9 mouse cellular contexts compared by ENCODE assay signal in the genomic region with DNA sequence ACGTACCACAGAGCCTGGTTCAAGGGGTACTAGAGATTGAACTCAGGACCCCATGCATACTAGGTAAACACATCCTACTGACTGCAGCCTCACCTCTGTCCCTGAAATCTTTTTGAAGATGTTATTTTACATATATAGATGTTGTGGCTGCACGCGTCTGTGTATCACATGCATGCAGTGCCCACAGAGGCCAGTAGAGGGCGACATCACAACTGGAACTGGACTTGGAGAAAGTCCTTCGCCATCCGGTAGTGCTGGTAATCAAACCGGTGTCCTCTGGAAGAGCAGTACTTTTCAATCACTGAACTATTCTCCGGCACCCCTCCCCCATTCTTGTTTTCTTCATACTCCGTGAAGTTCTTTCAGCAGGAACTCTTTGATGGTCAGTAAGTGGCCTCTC. TPM values are rescaled to one million over a fixed set of nuclear protein-coding genes. Genes with fewer than 3 reads are reported as not detected.
DNase-seq lines count a peak whose midpoint lies in the region; ATAC-seq lines count a peak whose summit lies in the region.
"Had no signal": no experiment of that assay in that cellular context is flagged by ENCODE, and none has a peak within 500 bp of the region (broad histone marks: within the 10 kb centered on the region; RNA-seq: fewer than 3 reads in every experiment).

No protein-coding gene starts in this region.

- no peak overlapping the region for H3K4me3 ChIP-seq in forebrain, embryonic 10.5 days
- H3K4me3 ChIP-seq in forebrain, embryonic 15.5 days = no peak overlapping the region
- H3K4me3 ChIP-seq: limb, embryonic 15.5 days had no signal

- WGBS in forebrain, embryonic 10.5 days = 39% methylated on average over 9 of the region's 9 CpGs
- 41% methylated on average over 9 of the region's 9 CpGs for WGBS in forebrain, embryonic 15.5 days

- H3K9me3 ChIP-seq in forebrain, embryonic 10.5 days = no peaks in the 10 kb centered on the region; the same call in 1 of the 2 replicates
- no peaks in the 10 kb centered on the region for H3K9me3 ChIP-seq in forebrain, embryonic 15.5 days
- H3K9me3 ChIP-seq: limb, embryonic 15.5 days had no signal

- DNase-seq in forebrain, embryonic 10.5 days (ENCODE audit: extremely low spot score, low spot score) = peak; percentile 61
- peak; percentile 54 to 55 for DNase-seq in right cerebral cortex, adult 2 months (ENCODE audit: low spot score in 2 of 2)
- DNase-seq in right cerebral cortex, postnatal 25 days = no peak
- peak; percentile 81 for DNase-seq in embryo, embryonic 10 days (ENCODE audit: low spot score)
- peak; percentile 79 for DNase-seq in kidney, postnatal 10 days
- DNase-seq in natural killer cell, adult 2 months (ENCODE audit: low spot score in 2 of 2) = peak; percentile 46 to 71

- no peak for ATAC-seq in forebrain, embryonic 15.5 days (replicated peaks)
- no peak for ATAC-seq in erythroid progenitor cell, adult 5-6 weeks (replicated peaks; ENCODE audit: low FRiP score, poor library complexity, severe bottlenecking)

- no peak overlapping the region for H3K4me2 ChIP-seq in forebrain, embryonic 15.5 days (replicated peaks)
- H3K4me2 ChIP-seq: limb, embryonic 15.5 days had no signal

- H3K4me1 ChIP-seq in forebrain, embryonic 10.5 days = 0 out of 2 replicates have a peak, but pooled peaks cover 4% of the 10 kb centered on the region
- H3K4me1 ChIP-seq in forebrain, embryonic 15.5 days = no peaks in the 10 kb centered on the region

- no peak overlapping the region for H3K27ac ChIP-seq in forebrain, embryonic 10.5 days
- H3K27ac ChIP-seq in forebrain, embryonic 15.5 days (replicated peaks) = no peak overlapping the region
- H3K27ac ChIP-seq: limb, embryonic 15.5 days had no signal

- no peaks in the 10 kb centered on the region for H3K36me3 ChIP-seq in forebrain, embryonic 10.5 days (replicated peaks)
- no peaks in the 10 kb centered on the region for H3K36me3 ChIP-seq in forebrain, embryonic 15.5 days
- H3K36me3 ChIP-seq: limb, embryonic 15.5 days had no signal

- no peak overlapping the region for H3K9ac ChIP-seq in forebrain, embryonic 15.5 days (replicated peaks)
- H3K9ac ChIP-seq: limb, embryonic 15.5 days had no signal

- H3K27me3 ChIP-seq in forebrain, embryonic 10.5 days (ENCODE audit: poor library complexity, severe bottlenecking) = peaks cover 6% of the 10 kb centered on the region; the same call in 1 of the 2 replicates
- no peaks in the 10 kb centered on the region for H3K27me3 ChIP-seq in forebrain, embryonic 15.5 days

RNA-seq across cellular contexts. Expression of a gene that starts 24.4 kb away (rescaled TPM):
- polyA plus RNA-seq in forebrain, embryonic 10.5 days (2016; fragmentation: Nextera tagmentation; extraction: Ambion mirVana) = 3.1 and 3.4 TPM in 2 replicates
- 2.3 and 2.7 TPM in 2 replicates for polyA plus RNA-seq in forebrain, embryonic 15.5 days (2015; fragmentation: Nextera tagmentation; extraction: Ambion mirVana)
- total RNA-seq in erythroid progenitor cell, adult 5-6 weeks (2015; ENCODE audit: low replicate concordance) = 32.7 and 36.0 TPM in 2 replicates
- total RNA-seq in erythroid progenitor cell, adult 5-6 weeks (2017; ENCODE audit: low replicate concordance) = 11.4 and 12.5 TPM in 2 replicates

RNA-seq across cellular contexts. Expression of a gene that starts 31.5 kb away (rescaled TPM):
- polyA plus RNA-seq in forebrain, embryonic 10.5 days (2016; fragmentation: Nextera tagmentation; extraction: Ambion mirVana) = 17.5 and 20.1 TPM in 2 replicates
- 15.8 and 17.2 TPM in 2 replicates for polyA plus RNA-seq in forebrain, embryonic 15.5 days (2015; fragmentation: Nextera tagmentation; extraction: Ambion mirVana)
- total RNA-seq in erythroid progenitor cell, adult 5-6 weeks (2015; ENCODE audit: low replicate concordance) = 1.4 TPM in 1 of 2 replicates, not detected in the other
- total RNA-seq in erythroid progenitor cell, adult 5-6 weeks (2017; ENCODE audit: low replicate concordance) = 7.1 and 8.1 TPM in 2 replicates

RNA-seq across cellular contexts. Expression of a gene that starts 52.7 kb away (rescaled TPM):
- polyA plus RNA-seq in forebrain, embryonic 10.5 days (2016; fragmentation: Nextera tagmentation; extraction: Ambion mirVana) = 1.6 TPM in 2 replicates
- 0.43 and 0.46 TPM in 2 replicates for polyA plus RNA-seq in forebrain, embryonic 15.5 days (2015; fragmentation: Nextera tagmentation; extraction: Ambion mirVana)
- total RNA-seq in erythroid progenitor cell, adult 5-6 weeks (2015; ENCODE audit: low replicate concordance) = 1.3 and 9.0 TPM in 2 replicates
- 0.98 and 2.2 TPM in 2 replicates for total RNA-seq in erythroid progenitor cell, adult 5-6 weeks (2017; ENCODE audit: low replicate concordance)
